Mouse (Mus musculus): Measurements from ENCODE around the gene Trim17.
"Not testable (repeated sequence)": the region's sequence is repeated elsewhere in the genome, so short reads cannot be mapped to it uniquely, and the experiment has no call there.

The Trim17 gene

GRCm38 (mm10) chr11:58947798-58948528 is 6.5 kb upstream of the Trim17 start:
- DNase-seq (ENCODE audit: low spot score in 2 of 2), result no peak

- DNase-seq (ENCODE audit: low spot score in 2 of 2), result peak in 1 of 2 experiments; percentile 29
Observed at GRCm38 (mm10) chr11:58948542-58949479, 5.7 kb upstream of the Trim17 start, which contains the start of gene Hist3h2ba. Gene Hist3h2ba, plus strand, starts transcription at chr11:58948920.

- DNase-seq (ENCODE audit: low spot score in 2 of 2), result no peak
Observed at GRCm38 (mm10) chr11:58949480-58950431, 4.7 kb upstream of the Trim17 start.

GRCm38 (mm10) chr11:58951210-58951609 is 3.3 kb upstream of the Trim17 start:
- DNase-seq (ENCODE audit: low spot score in 2 of 2), result no peak

GRCm38 (mm10) chr11:58953351-58954169 is 925 bp upstream of the Trim17 start:
- no peak for DNase-seq (ENCODE audit: low spot score in 2 of 2)

GRCm38 (mm10) chr11:58954170-58954419 is 390 bp upstream of the Trim17 start:
- not testable (repeated sequence) for DNase-seq (ENCODE audit: low spot score in 2 of 2)

GRCm38 (mm10) chr11:58955143-58955867 is 820 bp downstream of the Trim17 start:
- no peak for DNase-seq (ENCODE audit: low spot score in 2 of 2)

- no peak for DNase-seq (ENCODE audit: low spot score in 2 of 2)
Observed at GRCm38 (mm10) chr11:58955868-58956257, 1.4 kb downstream of the Trim17 start.

- DNase-seq (ENCODE audit: low spot score in 2 of 2), result no peak
Observed at GRCm38 (mm10) chr11:58957226-58957914, 2.9 kb downstream of the Trim17 start.

GRCm38 (mm10) chr11:58958536-58958935 is 4.1 kb downstream of the Trim17 start:
- no peak for DNase-seq (ENCODE audit: low spot score in 2 of 2)

GRCm38 (mm10) chr11:58959186-58959825 is 4.8 kb downstream of the Trim17 start:
- DNase-seq (ENCODE audit: low spot score in 2 of 2), result no peak

- DNase-seq (ENCODE audit: low spot score in 2 of 2), result peak; percentile 53 to 75
Observed at GRCm38 (mm10) chr11:58959921-58960465, 5.5 kb downstream of the Trim17 start.

GRCm38 (mm10) chr11:58961364-58962177 is 7.1 kb downstream of the Trim17 start:
- no peak for DNase-seq (ENCODE audit: low spot score in 2 of 2)

- DNase-seq (ENCODE audit: low spot score in 2 of 2), result no peak
Observed at GRCm38 (mm10) chr11:58963543-58963942, 9.1 kb downstream of the Trim17 start.

- DNase-seq (ENCODE audit: low spot score in 2 of 2), result no peak
Observed at GRCm38 (mm10) chr11:58964216-58964615, 9.7 kb downstream of the Trim17 start.

GRCm38 (mm10) chr11:58965001-58965760 is 10.7 kb downstream of the Trim17 start:
- no peak for DNase-seq (ENCODE audit: low spot score in 2 of 2)

- no peak for DNase-seq (ENCODE audit: low spot score in 2 of 2)
Observed at GRCm38 (mm10) chr11:58967346-58967745, 12.9 kb downstream of the Trim17 start.

All from urinary bladder, postnatal 36 days (tissue).